8 mouse cellular contexts compared by ENCODE assay signal in genomic region chr7:91262031-91262951, GRCm38 (mm10).
DNase-seq lines count a peak whose midpoint lies in the region; ATAC-seq lines count a peak whose summit lies in the region.

No protein-coding gene starts in this region.

- H3K27ac ChIP-seq in hindbrain, embryonic 15.5 days (replicated peaks), result peak overlapping the region; percentile 73
- no peak overlapping the region for H3K27ac ChIP-seq in limb, embryonic 10.5 days
- peak overlapping the region; percentile 71 for H3K27ac ChIP-seq in neural tube, embryonic 15.5 days (replicated peaks)

- peak overlapping the region; percentile 61 for H3K9ac ChIP-seq in hindbrain, embryonic 15.5 days
- peak overlapping the region; percentile 61 for H3K9ac ChIP-seq in neural tube, embryonic 15.5 days (replicated peaks)

- peak; percentile 68 for DNase-seq in embryo, embryonic 11 days
- DNase-seq in limb, embryonic 10.5 days (ENCODE audit: low spot score), result peak; percentile 43
- no peak for DNase-seq in ovary, postnatal 10 days (ENCODE audit: low spot score)
- DNase-seq in ovary, postnatal 14 days (ENCODE audit: low spot score), result no peak

- under 1% methylated on average over 34 of the region's 34 CpGs for WGBS in hindbrain, embryonic 15.5 days
- WGBS in limb, embryonic 10.5 days, result under 1% methylated on average over 34 of the region's 34 CpGs
- under 1% methylated on average over 34 of the region's 34 CpGs for WGBS in neural tube, embryonic 15.5 days

- H3K4me1 ChIP-seq in megakaryocyte, embryonic 14.5 days, result peaks cover 9% of the 10 kb centered on the region
- peaks cover 8% of the 10 kb centered on the region; the same call in 1 of the 2 replicates for H3K4me1 ChIP-seq in hindbrain, embryonic 15.5 days (replicated peaks)
- peaks cover 13% of the 10 kb centered on the region for H3K4me1 ChIP-seq in limb, embryonic 10.5 days
- H3K4me1 ChIP-seq in neural tube, embryonic 15.5 days, result peaks cover 13% of the 10 kb centered on the region

- H3K4me2 ChIP-seq in hindbrain, embryonic 15.5 days, result peak overlapping the region; percentile 73
- H3K4me2 ChIP-seq in neural tube, embryonic 15.5 days, result peak overlapping the region; percentile 79

- no peak for ATAC-seq in megakaryocyte, adult 5-6 weeks (ENCODE audit: poor library complexity, severe bottlenecking)
- ATAC-seq in hindbrain, embryonic 15.5 days (ENCODE audit: low FRiP score, low read depth), result peak; percentile 93
- ATAC-seq in neural tube, embryonic 15.5 days (ENCODE audit: low FRiP score), result peak; percentile 89

- H3K9me3 ChIP-seq in megakaryocyte, embryonic 14.5 days, result no peaks in the 10 kb centered on the region
- no peaks in the 10 kb centered on the region for H3K9me3 ChIP-seq in hindbrain, embryonic 15.5 days
- no peaks in the 10 kb centered on the region for H3K9me3 ChIP-seq in limb, embryonic 10.5 days (replicated peaks)
- H3K9me3 ChIP-seq in neural tube, embryonic 15.5 days (replicated peaks), result no peaks in the 10 kb centered on the region

- peaks cover 12% of the 10 kb centered on the region for H3K27me3 ChIP-seq in megakaryocyte, embryonic 14.5 days (replicated peaks)
- H3K27me3 ChIP-seq in hindbrain, embryonic 15.5 days, result no peaks in the 10 kb centered on the region
- peaks cover 14% of the 10 kb centered on the region for H3K27me3 ChIP-seq in limb, embryonic 10.5 days (ENCODE audit: low read depth, poor library complexity, severe bottlenecking)
- no peaks in the 10 kb centered on the region for H3K27me3 ChIP-seq in neural tube, embryonic 15.5 days (replicated peaks)

- H3K4me3 ChIP-seq in megakaryocyte, embryonic 14.5 days (replicated peaks), result peak overlapping the region; percentile 89
- H3K4me3 ChIP-seq in hindbrain, embryonic 15.5 days, result peak overlapping the region; percentile 60
- peak overlapping the region; percentile 51 for H3K4me3 ChIP-seq in limb, embryonic 10.5 days
- peak overlapping the region; percentile 63 for H3K4me3 ChIP-seq in neural tube, embryonic 15.5 days (replicated peaks)

- no peaks in the 10 kb centered on the region for H3K36me3 ChIP-seq in megakaryocyte, embryonic 14.5 days (replicated peaks; ENCODE audit: low read length)
- H3K36me3 ChIP-seq in hindbrain, embryonic 15.5 days, result no peaks in the 10 kb centered on the region
- H3K36me3 ChIP-seq in limb, embryonic 10.5 days, result no peaks in the 10 kb centered on the region
- H3K36me3 ChIP-seq in neural tube, embryonic 15.5 days, result no peaks in the 10 kb centered on the region

Comparison
In these comparisons a context has a peak if more than half of its experiments do, and no peak if none do; other contexts are left out.
1. DNase-seq: peak in embryo, embryonic 11 days (single experiment) and limb, embryonic 10.5 days (single experiment); none in ovary, postnatal 10 days (single experiment) and ovary, postnatal 14 days (single experiment).
2. Peak in every context shown above with its lines, with median percentiles within 50 percentile points of each other: H3K4me3 ChIP-seq.